Mouse (Mus musculus): ENCODE measurements around the gene H2afy. TPM values are rescaled to one million over a fixed set of nuclear protein-coding genes. Genes with fewer than 3 reads are reported as not detected.

The H2afy gene
- 100 to 1,000 TPM; 122 to 128 TPM for total RNA-seq (2021)
- long read RNA-seq, transcript H2afy-201 (9 exons, 2,046 nt) = major isoform, 26 of 127 reads
- long read RNA-seq, transcript H2afy-202 (9 exons, 1,933 nt) = minor isoform, 12 of 127 reads
- long read RNA-seq, partial matches to known transcripts = 4 of 127 reads
- long read RNA-seq, other reads (novel, unspliced or antisense) = 84 of 127 reads

GRCm38 (mm10) chr13:56136200-56136599, at the start of gene H2afy:
Gene H2afy (minus strand): TSS chr13:56136361.
- DNase-seq (ENCODE audit: low spot score in 2 of 2) = no peak

- no peak for DNase-seq (ENCODE audit: low spot score in 2 of 2)
These were observed 47.5 kb upstream of the H2afy start for GRCm38 (mm10) chr13:56183687-56184086.

DNA sequence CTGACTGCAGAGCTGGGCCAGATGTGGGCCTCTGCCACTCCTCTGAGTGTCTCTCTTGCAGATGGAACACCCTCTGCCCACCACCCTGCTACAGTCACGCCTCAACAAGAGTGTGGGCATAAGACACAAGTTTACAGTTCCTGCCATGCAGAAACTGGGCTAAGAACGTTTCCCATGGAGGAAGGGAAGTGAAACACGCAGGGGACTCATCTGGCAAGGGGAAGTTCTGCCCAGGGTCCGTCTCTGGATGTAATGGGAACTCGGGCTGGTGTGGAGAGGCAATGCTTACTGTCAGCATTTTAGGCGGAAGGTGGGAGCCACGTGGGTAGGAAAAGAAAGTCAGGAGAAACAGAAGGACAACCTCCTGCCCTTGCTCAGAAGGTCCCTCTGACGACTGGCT, 45.3 kb upstream of the H2afy start:
- DNase-seq (ENCODE audit: low spot score in 2 of 2) = no peak

DNA sequence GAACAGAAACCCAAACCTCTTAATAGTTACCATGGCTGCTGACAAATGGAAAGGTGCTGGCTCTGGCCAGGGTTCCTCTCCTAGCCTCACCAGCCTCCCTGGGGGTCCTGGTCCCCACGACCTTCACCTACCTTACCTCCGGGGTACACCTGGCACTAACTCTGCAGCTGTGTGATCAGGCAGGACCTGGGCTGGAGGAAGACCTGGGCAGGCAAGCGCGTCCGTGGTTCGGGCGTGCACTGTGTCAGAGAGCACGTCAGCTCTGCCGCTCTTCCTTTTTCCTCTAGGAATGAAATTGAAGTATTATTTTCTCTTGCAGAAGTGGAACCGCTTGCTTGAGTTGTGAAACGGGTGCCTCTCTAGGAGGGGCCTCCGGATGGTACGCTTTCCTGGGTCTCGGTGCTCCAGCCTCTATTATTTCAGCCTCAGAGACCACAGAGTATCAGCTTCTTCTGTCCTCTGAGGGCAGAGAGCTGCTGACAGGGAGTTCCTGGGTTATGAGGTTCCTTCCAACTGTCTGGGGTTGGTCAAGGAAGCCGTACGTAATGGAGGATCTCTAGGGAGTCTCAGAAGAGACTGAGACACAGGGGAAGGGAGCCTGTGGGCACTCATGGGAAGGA, 42.4 kb upstream of the H2afy start, which contains the start of gene Tifab:
Tifab (minus strand) TSS at position 470 of the 620 bp plus-strand sequence.
- DNase-seq (ENCODE audit: low spot score in 2 of 2) = no peak

DNA sequence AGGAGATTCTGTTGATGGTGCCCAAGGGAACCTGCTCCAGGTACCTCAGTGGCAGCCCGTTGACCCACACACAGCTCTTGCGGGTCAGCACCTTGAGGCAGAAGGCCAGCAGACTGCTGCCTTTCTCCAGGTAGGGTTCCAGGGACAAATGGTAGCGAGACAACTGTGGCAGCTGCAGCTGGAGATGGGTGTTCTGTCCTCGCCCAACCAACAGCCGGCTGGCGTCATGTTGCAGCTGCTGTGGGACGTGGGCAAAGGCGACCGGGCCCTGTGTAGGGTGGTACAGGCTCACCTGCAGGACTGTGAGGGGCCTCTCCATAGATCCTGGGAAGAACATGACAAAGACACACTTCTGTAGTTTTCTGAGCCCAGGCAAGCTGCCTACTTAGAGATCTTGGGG, 40.1 kb upstream of the H2afy start:
- no peak for DNase-seq (ENCODE audit: low spot score in 2 of 2)

DNA sequence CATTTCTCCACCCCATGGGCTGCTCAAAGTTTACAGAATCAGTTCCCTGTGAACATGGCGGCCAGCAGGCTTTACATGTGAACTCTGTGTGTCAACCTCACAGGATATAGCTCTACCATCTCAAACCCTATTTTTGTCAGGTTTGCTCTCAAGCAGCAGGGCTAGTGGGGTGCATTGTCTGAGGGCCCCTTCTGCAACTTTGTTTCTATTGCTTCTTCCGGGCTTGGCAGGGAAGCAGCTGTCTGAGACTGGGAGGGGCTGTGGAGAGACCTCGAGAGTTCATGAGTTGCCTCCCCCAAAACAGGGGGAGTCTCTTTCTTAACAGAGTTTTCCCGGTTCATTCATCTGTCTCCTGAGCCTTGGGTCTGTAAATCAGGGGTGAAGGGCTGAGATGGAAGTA, 39.7 kb upstream of the H2afy start:
- no peak for DNase-seq (ENCODE audit: low spot score in 2 of 2)

GRCm38 (mm10) chr13:56172901-56173545, 36.9 kb upstream of the H2afy start:
- DNase-seq (ENCODE audit: low spot score in 2 of 2) = no peak

DNA sequence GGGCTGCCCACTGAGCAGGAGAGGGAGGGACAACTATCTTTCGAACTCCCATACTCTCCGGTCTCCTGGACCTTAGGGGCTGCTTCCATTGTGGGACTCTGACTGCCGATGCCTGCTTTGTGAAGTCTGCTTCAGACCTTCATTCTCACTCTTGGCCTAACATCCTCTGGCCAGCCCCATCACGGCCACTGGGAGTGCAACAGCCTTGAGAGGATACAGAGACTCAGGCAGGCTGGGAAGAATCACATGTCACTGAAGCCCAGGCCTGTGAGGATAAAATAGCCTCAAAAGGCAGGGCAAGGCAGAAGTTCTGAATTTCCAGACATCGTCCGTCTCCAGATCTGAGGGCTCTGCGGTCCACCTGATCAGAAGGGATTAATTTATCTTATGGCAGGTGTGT, 35.9 kb upstream of the H2afy start:
- DNase-seq (ENCODE audit: low spot score in 2 of 2) = no peak

DNA sequence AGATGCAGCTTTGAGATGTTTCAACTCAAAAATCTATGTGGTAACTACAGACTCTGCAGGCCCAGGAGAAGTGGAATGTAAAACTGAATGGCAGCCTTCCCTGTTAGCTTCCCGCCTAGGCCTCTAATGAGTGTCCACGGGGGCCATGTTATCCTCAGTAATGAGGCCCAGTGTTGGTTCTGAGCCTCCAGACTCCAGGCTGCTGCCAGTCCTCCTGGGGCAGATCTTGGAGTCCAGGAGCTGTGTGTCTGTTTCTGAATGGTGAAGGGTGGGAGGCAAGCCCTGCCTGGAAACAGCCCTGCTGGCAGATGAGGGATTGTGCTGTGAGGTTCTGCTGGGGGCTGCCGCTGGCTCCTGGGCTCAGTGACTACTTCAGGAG, 32.2 kb upstream of the H2afy start:
- DNase-seq (ENCODE audit: low spot score in 2 of 2) = peak in 1 of 2 experiments; percentile 25

- DNase-seq (ENCODE audit: low spot score in 2 of 2) = peak in 1 of 2 experiments; percentile 36
These were observed 31.6 kb upstream of the H2afy start for GRCm38 (mm10) chr13:56167446-56168402.

- DNase-seq (ENCODE audit: low spot score in 2 of 2) = no peak
These were observed 29.4 kb upstream of the H2afy start for GRCm38 (mm10) chr13:56165561-56165960.

- no peak for DNase-seq (ENCODE audit: low spot score in 2 of 2)
These were observed 28.2 kb upstream of the H2afy start for GRCm38 (mm10) chr13:56164372-56164771.

DNA sequence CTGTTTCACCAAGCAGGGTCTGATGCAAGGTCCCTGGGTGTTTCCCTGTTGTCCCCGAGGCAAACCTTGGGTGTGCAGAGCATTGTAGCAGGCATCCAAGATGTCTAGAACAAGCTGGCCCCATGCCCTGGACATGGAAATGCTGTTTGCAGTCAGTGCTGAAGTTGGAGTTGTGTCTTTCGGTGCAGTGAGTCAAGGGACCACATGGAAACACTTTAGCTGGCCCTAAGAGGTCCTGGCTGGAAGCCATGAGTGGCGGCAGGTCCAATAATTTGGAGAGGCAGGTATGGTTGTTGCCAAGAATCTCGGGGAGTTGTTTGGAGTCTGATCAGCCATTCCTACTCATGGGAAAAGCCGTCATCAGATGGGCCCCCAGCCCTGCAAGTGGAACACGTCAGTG, 27.6 kb upstream of the H2afy start:
- no peak for DNase-seq (ENCODE audit: low spot score in 2 of 2)

DNA sequence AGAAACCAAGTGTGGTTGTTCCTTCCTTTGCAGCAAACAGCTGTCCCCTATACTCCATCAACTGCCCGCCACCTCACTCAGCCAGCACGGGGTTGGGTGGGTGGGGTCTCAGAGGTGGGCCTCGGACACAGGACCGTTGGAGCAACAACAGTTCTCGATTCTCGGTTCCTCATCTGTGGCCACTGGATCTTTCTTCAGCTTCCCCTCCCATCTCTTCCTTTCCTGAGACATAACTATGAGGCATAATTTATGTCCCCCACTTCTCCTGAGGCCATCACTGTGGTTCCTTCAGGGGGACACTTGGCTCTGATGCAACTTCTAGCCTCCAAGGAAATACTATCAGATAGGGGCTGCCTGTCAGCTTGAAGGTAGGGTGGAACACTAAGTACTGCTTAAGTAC, 26.7 kb upstream of the H2afy start:
- DNase-seq (ENCODE audit: low spot score in 2 of 2) = no peak

DNA sequence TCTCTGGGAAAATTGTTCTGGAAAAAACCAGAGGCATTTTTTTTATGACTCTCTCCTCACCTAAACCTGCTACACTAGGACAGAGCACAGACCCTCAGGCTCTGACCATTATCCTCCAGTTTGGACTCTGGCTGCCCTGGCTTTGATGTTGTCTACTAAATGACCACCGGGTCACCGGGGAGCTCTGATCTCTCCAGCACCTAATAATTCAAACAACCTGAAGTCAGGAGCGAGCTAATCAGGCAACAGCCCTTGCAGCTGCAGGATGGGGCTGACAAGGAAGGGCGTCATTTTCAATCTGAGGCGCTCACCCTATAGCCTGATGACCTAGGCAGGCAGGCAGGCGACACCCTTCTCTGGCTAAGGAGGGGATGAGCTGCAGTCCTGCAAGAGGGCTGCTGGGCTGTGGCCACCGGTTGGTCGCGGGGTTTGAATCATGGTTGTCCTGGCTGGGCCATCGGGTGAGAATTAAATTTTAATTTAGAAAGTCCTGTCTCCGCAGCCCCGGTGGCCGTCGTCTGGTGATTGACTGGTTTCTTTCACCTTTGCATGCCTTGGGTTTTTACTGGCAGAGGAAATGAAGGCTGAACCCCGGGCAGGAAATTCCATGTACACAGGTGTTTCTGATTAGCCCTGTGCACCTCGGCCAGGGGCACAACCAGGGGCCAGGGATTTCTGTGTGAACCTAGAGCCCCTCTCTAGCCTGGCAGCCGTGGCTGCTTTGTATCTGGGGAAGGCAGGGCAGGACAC, 23.6 kb upstream of the H2afy start:
- no peak for DNase-seq (ENCODE audit: low spot score in 2 of 2)

DNA sequence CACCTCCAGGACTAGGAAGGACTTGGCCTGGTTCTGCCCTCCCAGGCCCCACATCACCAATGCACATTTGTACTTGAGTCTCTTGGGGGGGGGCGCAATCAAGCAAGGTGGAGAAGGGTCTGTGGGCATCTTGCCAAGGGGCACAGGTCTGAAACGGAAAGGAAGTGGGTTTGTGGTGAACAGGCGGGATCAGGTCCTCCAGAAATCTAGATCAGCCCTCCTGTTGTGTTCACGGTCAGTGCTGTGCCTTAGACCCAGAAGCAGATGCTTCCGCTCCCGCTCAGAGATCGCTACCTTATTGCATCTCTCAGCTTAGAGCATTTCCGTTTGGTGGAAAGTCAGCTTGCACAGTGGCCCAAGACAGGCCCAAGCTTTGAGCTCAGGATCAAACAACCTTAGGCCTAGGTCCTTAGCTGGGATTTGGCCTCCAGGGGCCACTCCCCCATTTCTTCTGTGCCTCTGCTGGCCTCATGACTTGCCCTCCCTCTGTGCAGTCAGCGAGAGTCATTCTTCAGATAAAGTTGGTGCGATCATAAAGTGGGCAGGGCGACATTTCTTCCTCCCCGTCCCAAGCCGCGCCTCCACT, 22.9 kb upstream of the H2afy start:
- DNase-seq (ENCODE audit: low spot score in 2 of 2) = no peak

GRCm38 (mm10) chr13:56155671-56156070, 19.5 kb upstream of the H2afy start:
- DNase-seq (ENCODE audit: low spot score in 2 of 2) = no peak

- DNase-seq (ENCODE audit: low spot score in 2 of 2) = no peak
These were observed 18.9 kb upstream of the H2afy start for GRCm38 (mm10) chr13:56155048-56155447.

DNA sequence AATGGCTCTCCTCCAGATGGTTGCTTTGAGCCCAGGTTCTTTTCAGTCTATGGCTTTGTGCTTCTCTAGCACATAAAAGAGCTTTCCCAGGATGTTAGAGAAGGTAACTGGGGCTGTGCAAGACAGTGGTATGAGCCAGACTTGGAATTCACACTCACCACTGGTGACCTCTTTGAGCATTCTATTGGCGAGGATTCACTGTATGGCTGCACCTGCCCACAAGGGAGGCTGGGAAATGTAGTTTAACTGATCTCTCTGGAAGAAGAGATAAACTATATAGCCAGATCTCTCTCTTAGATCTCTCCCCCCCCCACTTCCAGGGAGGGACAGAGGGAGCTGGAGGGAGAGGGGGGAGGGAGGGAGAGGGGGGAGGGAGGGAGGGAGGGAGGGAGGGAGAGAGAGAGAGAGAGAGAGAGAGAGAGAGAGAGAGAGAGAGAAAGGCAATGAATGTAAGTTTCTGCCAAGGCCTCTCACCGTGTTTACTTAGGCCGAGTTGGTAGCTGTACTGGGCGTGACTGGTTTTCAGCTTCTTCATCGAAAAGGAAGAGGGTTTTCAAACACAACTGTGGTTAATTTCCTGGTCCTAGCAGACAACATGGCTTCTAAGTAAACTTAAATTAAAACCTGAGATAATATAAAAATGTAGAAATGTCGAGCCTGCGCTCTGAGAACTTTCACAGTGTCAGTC, 16.8 kb upstream of the H2afy start:
- no peak for DNase-seq (ENCODE audit: low spot score in 2 of 2)

Measured in layer of hippocampus, postnatal 10 days (tissue).